Mouse (Mus musculus) leukemia stem cell, adult 10-12 weeks (primary cell): Measurements from ENCODE around the gene Mrpl37. TPM values are rescaled to one million over a fixed set of nuclear protein-coding genes. Genes with fewer than 3 reads are reported as not detected.

Source experiments
- polyA plus RNA-seq: library from polyadenylated mRNA; stranded (reverse); fragments of >175 nt; gene quantifications from 2 replicates; pipeline ENCODE4 v1.2.3, GENCODE M21; 2012; ENCODE audit warnings: low replicate concordance

Gene Mrpl37
- 72.7 and 73.2 TPM in 2 replicates for polyA plus RNA-seq

DNA sequence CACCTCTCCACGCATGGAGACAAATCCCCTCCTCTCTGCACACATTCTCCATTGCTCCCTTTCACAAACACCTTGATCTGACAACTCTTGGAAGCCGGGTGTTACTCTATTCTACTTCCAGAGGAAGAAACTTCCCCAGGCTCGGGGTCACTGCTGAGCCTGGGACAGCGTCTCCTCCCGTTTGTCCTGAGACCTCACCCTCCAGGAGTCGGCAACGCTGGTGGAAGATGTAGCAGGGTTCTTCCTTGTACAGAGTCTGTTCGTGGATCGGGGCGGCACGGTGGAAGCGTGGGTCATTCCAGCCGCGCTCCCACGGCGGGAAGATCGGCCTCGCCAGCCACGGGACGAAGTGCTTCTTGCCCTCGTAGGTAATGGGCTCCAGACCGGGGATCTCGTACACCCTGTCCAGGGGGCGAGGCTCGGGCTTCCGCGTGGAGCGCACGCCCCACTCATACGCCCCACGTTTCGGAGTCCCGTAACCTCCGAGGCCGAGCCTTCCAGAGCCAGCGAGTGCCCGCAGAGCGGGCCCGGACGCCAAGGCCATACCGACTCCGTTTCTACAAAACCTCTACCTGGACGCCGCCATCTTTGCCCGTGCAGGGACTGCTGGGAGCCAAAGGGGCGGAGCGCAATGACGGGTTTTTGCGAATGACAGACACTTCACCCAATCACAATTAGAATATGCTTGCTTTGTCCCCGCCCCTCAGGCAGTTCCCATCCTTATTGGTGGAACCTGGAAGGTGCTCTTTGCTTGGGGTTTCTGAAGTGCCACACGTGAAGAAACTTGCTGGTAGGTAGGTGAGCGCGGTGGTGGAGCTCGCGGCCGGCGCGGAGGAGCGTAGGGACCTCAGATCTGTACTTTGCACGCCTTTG lies at the start of gene Mrpl37, which contains the start of gene Cyb5rl:
TSS of gene Mrpl37 (minus strand) at position 617 of the 873 bp plus-strand sequence.
TSS of gene Cyb5rl (plus strand) at position 737 of the 873 bp plus-strand sequence.

DNA sequence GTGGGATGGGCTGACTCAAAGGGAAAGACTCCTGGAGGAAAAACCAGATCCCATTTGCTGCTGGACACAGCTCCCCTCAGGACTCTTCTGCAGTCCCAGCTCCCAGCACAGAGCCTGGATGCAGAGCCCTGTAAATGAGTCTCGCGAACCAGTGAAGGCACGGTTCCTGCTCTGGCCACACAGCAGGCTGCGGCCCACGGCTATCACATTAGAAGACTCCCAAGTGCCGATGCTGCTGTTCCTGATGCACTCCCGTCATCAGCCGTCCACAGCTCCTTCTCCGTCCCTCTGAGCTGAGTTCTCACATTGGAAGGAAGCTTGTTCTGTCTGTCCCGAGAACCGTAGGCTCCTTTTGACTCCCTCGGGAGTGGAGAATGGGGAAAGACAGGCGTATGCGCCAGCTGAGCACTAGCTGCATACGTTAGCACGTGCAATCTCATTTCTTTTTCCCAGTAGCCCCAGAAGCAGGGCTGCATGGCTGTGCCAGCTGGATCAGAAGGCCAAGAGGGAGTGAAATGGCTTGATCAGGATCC lies 30.2 kb upstream of the Mrpl37 start, which contains the start of gene Cdcp2:
TSS of gene Cdcp2 (plus strand) at position 51 of the 533 bp plus-strand sequence.

Other genes starting within 250 kb of the Mrpl37 start
- gene Ssbp3, start 156.2 kb downstream of the Mrpl37 start, polyA plus RNA-seq, result 630 and 926 TPM in 2 replicates
- gene Cyb5rl, start 120 bp upstream of the Mrpl37 start, polyA plus RNA-seq, result 0.70 and 3.7 TPM in 2 replicates
- gene Cdcp2, start 30.0 kb upstream of the Mrpl37 start, polyA plus RNA-seq, result not detected in 2 replicates
- 41.3 and 122 TPM in 2 replicates for gene Tmem59, start 111.5 kb upstream of the Mrpl37 start, polyA plus RNA-seq
- gene Tceanc2, start 112.2 kb upstream of the Mrpl37 start, polyA plus RNA-seq, result 13.7 and 30.6 TPM in 2 replicates
- not detected in 2 replicates for gene Ldlrad1, start 142.3 kb upstream of the Mrpl37 start, polyA plus RNA-seq
- 9.3 and 11.4 TPM in 2 replicates for gene Lrrc42, start 186.7 kb upstream of the Mrpl37 start, polyA plus RNA-seq
- gene Hspb11, start 186.7 kb upstream of the Mrpl37 start, polyA plus RNA-seq, result 0.34 TPM in 1 of 2 replicates, not detected in the other
- not detected in 2 replicates for gene Dio1, start 240.3 kb upstream of the Mrpl37 start, polyA plus RNA-seq
- 3.1 and 4.1 TPM in 2 replicates for gene Yipf1, start 247.5 kb upstream of the Mrpl37 start, polyA plus RNA-seq